Mouse (Mus musculus) frontal cortex, postnatal 10 days (tissue): Measurements from ENCODE around the gene Ntf3.

Source experiments
- DNase-seq, 2 experiments: peaks; one replicate each; pipeline ENCODE4 v3.0.0; 2022; ENCODE audit warnings: low spot score in 2 of 2, mixed read lengths in 1 of 2

The Ntf3 gene

DNA sequence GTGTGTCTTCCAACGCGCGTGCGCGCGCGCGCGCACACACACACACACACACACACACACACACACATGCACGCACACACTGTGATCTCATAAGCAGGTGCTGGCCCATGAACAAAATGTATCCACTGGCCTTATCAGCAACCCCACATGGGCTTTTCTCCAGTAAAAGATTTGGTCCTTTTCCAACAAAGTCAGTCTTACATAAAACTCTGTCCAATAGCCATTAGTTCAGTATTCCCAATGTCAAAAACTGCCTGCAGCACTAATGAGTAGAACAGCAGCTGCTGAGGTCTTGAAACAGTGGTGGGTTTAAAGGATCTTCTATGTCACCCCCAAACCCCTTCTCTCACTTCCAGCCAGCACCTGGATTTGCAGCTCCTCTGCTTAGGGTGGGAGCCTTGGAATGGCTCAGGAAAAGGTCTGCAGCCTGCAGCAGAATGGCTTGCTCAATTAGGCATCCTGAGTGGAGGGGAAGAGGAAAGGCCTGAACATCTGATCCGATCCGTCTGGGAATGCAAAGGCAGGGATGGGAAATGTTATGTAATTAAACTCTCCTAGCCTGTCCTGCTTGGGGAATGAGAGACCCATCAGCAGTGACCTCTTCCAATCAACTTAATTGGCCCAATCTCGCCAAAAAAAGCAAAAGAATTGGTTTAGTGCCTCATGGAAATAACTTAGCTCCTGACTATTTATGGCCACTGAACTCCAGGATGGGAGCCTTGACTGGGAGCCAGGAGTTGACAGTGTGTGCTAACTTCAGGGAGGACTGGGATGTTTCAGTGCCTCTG, 7.2 kb downstream of the Ntf3 start:
- no peak for DNase-seq

DNA sequence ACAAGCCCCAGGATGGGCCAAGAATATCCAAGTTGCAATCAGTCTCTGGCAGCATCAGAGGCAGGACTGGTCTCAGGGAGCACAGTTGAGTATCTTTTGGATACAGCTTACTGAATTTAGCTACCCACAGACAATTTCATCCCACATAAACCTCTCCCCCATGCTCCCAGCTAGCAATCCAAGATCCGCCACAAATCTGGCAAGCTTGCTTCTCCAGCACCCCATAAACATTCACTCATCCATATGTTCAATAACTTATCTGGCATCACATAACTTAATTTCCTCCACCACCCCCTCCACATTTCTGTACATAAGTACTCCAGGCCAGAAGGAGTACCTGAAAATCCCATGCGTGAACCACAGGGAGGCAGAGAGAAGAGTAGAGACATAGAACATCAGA, 10.8 kb downstream of the Ntf3 start:
- no peak for DNase-seq

DNA sequence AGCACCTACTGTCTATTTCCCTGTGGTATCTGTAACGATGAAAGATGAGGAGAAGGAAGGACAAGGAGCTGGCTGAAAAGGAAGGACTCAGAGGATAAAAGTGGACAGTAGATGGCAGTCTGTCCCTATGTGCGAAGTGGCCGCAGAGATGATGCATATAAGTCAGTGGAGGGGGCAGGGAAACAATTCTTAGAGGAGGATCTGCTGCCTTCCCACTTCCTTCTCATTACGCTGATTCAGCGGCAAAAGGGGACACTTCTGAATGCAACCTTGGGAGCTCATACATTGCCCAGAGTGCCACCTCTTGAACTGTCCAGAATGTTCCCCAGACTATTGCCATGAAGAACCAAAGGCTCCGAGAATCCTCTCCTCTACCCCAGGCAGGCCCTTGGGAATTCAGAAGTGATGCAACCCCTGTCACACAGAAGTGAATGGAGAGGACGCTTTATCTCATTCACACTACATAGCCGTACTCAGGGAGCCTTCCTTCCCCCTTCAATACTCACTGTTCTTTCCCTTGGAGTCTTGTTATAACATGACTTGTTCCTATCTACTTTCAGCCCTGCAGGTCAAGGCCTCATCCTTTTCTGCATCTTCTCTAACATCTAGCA, 12.2 kb downstream of the Ntf3 start:
- no peak for DNase-seq

GRCm38 (mm10) chr6:126153154-126153553, 13.6 kb downstream of the Ntf3 start:
- no peak for DNase-seq

DNA sequence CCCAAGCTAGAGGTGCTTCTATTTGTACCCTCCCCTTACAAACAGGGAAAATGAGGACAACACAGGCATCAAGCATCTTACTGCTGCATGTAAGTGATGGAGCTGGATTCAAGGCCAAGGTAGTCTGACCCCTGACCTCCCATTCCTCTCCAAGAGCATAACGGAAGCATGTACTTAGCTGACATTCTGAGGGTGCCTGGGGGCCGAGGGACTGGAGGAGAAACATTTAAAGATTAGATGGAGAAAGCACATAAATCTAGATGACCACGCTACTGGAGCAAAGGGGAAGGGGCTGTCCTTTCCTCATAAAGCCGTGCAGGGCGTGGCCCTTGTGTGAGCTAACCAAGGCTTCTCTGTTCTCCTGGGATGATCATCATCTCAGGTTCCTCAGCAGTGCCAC, 23.1 kb downstream of the Ntf3 start:
- DNase-seq: no peak

GRCm38 (mm10) chr6:126142741-126143140, 24.0 kb downstream of the Ntf3 start:
- DNase-seq: no peak

GRCm38 (mm10) chr6:126142021-126142554, 24.6 kb downstream of the Ntf3 start:
- no peak for DNase-seq

- no peak for DNase-seq
Observed at GRCm38 (mm10) chr6:126141472-126141871, 25.2 kb downstream of the Ntf3 start.

- DNase-seq: no peak
Observed at GRCm38 (mm10) chr6:126140961-126141360, 25.7 kb downstream of the Ntf3 start.

GRCm38 (mm10) chr6:126140416-126140815, 26.3 kb downstream of the Ntf3 start:
- DNase-seq: no peak

- DNase-seq: no peak
Observed at GRCm38 (mm10) chr6:126134155-126134906, 32.4 kb downstream of the Ntf3 start.

- DNase-seq: no peak
Observed at GRCm38 (mm10) chr6:126128238-126128637, 38.5 kb downstream of the Ntf3 start.

GRCm38 (mm10) chr6:126118247-126118646, 48.5 kb downstream of the Ntf3 start:
- no peak for DNase-seq

DNA sequence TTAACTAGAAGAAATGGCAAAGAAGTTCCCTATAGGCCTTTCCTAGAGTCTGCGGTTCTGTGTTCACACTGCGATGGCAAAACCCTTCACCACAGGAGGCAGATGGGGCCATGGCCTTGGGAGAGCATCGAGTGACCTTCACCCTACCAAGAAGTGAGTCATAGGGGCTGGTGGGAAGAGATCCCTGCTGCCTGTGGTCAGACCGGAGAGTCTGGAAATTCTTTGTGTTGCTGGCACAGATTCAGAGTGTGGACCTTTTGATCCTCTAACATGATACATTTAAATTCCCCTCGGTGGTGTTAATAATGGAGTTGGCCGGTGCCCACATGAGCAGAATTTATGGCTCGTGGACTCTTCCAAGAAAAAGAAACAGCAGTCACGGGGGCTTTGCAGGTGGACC, 49.5 kb downstream of the Ntf3 start:
- no peak for DNase-seq

DNA sequence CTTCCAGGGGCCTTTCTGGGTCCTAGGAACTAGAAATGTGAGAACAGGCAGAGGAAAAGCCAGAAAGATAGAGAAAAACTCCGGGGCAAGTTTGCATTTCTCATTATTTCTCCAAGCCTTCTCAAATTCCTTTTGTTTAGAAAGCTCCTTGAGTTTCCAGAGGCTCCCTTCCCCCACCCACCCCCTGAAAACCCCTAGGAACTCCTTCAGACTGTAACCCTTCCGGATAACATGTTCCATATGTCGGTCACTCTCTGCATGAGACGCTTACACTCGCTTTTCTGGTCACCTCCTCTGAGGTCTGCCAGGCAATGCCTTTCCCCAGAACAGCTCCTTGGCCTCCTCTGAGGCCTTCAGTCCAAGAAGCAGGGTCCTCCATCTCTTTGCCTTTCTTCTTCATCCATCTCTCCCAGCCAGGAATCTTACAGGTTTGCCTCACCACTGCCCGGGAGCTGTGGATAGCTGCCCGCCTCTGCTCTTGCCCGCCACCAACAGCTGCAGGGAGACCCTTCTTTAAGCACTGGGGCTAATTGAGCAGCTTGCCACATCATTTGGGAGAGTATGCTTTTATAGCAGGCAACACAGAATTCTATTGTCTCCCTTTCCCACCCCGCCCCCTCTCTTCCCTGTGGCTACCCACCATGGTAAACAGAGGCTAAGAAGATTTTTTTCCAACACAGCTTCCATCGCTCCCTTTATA, 51.6 kb downstream of the Ntf3 start:
- no peak for DNase-seq

DNA sequence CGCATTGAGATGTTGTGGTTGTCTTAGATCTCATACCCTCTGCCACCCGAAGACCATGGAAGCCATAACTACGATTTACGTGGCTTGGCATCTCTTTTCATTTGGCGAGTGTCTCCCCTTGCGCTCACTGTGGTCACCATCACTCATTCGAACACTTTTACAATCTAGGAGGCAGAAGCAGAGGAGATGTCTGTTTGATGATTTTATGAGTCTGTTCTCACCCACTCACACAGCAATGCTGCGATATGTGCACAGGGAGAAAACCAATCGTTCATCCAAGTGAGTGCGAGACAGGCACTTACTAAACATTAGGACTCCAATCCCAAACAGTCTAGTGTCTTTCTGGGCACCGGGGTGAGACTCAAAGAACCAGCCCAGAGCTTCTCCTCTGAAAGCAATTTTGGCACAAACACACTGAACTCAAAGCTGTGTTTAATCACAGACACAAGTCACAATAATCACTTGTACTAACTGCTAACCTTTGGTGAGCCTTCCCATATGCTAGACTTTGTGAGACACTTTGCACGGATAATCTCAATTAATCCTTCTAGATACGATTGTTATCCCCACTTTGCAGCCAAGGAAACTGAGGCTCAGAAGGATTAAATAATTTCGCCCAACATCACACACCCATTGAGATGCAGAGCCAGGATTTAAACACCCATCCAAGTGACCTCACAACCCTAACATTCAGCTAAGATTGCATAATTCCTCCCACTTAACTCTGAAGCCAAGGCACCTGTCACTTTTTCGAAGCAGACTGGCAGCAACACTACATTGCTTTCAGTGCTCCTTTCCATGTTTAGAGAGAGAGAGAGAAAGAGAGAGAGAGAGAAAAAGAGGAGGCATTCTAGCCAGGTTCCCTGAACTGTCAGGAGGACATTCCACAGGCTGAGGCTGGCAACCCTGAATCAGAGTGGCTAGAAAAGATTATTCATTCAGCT, 55.5 kb downstream of the Ntf3 start:
- no peak for DNase-seq

DNA sequence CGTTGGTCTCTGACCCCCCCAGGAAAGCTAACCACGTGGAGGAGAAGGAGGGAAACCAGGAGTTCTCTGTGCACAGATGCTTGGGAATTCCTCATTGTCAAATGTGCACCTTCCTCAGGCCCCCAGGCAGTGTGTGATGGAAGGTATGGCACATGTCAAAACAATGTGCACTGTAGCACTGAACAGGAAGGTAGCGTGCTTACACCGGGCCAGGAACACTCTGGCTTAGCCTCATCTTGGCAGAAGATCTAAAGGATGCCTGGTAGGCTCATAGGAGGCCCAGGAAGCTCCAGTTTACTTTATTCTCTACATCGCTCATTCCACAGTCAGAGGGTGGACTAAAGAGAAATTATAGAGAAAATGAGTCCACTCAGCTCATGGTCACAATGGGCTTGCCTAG, 57.5 kb downstream of the Ntf3 start:
- DNase-seq: no peak

DNA sequence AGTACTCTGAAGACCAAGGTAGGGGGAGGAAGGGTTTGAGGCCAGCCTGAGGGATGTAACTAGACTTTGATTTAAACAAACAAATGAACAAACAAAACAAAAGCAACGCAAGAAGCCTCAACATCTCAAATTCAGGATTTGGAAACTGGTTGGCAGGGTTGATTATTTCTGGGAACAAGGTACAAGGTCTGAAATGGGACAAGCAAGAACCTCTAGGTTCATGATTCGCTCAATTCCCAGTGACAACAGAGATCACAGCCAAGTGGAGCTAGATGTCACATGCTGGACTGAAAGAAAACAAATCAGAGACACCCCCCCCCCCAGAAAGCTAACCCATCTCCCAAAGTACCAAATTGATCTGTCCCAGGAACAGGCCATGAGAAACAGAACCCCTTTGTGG, 57.9 kb downstream of the Ntf3 start:
- DNase-seq: no peak

- DNase-seq: no peak
Observed at GRCm38 (mm10) chr6:126107398-126107797, 59.3 kb downstream of the Ntf3 start.

DNA sequence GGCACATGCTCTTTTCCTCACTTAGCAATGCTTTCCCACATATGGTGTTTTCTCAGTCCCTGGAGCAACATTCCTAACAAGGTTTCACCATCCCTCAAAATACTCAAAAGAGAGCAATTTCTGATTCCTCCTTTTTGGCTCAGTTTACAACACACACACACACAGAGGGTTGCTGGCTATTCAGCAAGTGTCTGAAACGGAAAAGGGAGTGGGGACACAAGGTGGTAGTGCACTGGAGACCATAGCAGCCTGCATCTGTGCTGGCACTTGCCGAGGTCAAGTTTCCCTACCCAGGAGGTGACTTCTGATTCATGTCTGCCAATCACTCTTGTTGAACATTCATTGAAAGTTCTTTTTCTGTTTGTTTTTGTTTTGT, 59.9 kb downstream of the Ntf3 start:
- DNase-seq: no peak
